Mouse (Mus musculus) heart, embryonic 10.5 days (tissue): ENCODE measurements around the gene Pea15a. TPM values are rescaled to one million over a fixed set of nuclear protein-coding genes. Genes with fewer than 3 reads are reported as not detected.
"Not testable (repeated sequence)": the region's sequence is repeated elsewhere in the genome, so short reads cannot be mapped to it uniquely, and the experiment has no call there.

Source experiments
- DNase-seq: peaks from one replicate; pipeline ENCODE4 v3.0.0-alpha.2; 2017; ENCODE audit warnings: low spot score
- H3K27ac ChIP-seq: fragments of 300-500 bp; sonication (generic); 2 replicates; pipeline ENCODE4 v1.5.1; 2016; ENCODE audit warnings: mild to moderate bottlenecking
- H3K27me3 ChIP-seq: fragments of 300-500 bp; sonication (generic); 2 replicates; pipeline ENCODE4 v1.6.1; 2016; ENCODE audit warnings: mild to moderate bottlenecking; ENCODE audit not compliant: poor library complexity, insufficient read depth, severe bottlenecking
- H3K36me3 ChIP-seq: fragments of 300-500 bp; sonication (generic); 2 replicates; pipeline ENCODE4 v1.6.1; 2016; ENCODE audit warnings: mild to moderate bottlenecking, moderate library complexity
- H3K4me1 ChIP-seq: fragments of 300-500 bp; sonication (generic); 2 replicates; pipeline ENCODE4 v1.6.1; 2016; ENCODE audit warnings: mild to moderate bottlenecking
- H3K4me3 ChIP-seq: fragments of 300-500 bp; sonication (generic); 2 replicates; pipeline ENCODE4 v1.5.1; 2016; ENCODE audit warnings: mild to moderate bottlenecking, moderate library complexity
- H3K9me3 ChIP-seq: fragments of 300-500 bp; sonication (generic); 2 replicates; pipeline ENCODE4 v1.6.1; 2016; ENCODE audit warnings: mild to moderate bottlenecking, moderate library complexity
- WGBS: fragments of 180-500 bp; shearing (Covaris S2); methylation state at CpG from one replicate; pipeline ENCODE4 v1.1.7; 2016; 5-methylcytosine and 5-hydroxymethylcytosine counted together
- polyA plus RNA-seq: library from polyadenylated mRNA; unstranded; fragments of >200 nt; fragmentation: Nextera tagmentation; extraction: Ambion mirVana; gene quantifications from 2 replicates; pipeline ENCODE4 v1.2.1, GENCODE M21; 2016

Gene Pea15a
- polyA plus RNA-seq, result 115 and 152 TPM in 2 replicates

GRCm38 (mm10) chr1:172206141-172206917 is at the start of gene Pea15a:
Gene Pea15a, minus strand, starts transcription at chr1:172206804.
- no peaks in the 10 kb centered on the region for H3K9me3 ChIP-seq
- peak; percentile 92 for DNase-seq
- under 1% methylated on average over 40 of the region's 40 CpGs for WGBS
- no peaks in the 10 kb centered on the region for H3K27me3 ChIP-seq
- peaks cover 61% of the 10 kb centered on the region for H3K4me1 ChIP-seq
- H3K4me3 ChIP-seq, result peak within 1 kb of the TSS; percentile 74
- peaks cover 6% of the 10 kb centered on the region for H3K36me3 ChIP-seq
- peak within 1 kb of the TSS; percentile 92 for H3K27ac ChIP-seq

GRCm38 (mm10) chr1:172247679-172248078 is 41.1 kb upstream of the Pea15a start:
- no peaks in the 10 kb centered on the region for H3K27me3 ChIP-seq
- peaks cover 17% of the 10 kb centered on the region; the same call in 1 of the 2 replicates for H3K4me1 ChIP-seq
- H3K27ac ChIP-seq, result no peak overlapping the region
- H3K9me3 ChIP-seq, result no peaks in the 10 kb centered on the region
- DNase-seq, result no peak
- H3K4me3 ChIP-seq, result no peak overlapping the region
- no peaks in the 10 kb centered on the region for H3K36me3 ChIP-seq
- WGBS, result 43% methylated on average over 2 of the region's 2 CpGs

DNA sequence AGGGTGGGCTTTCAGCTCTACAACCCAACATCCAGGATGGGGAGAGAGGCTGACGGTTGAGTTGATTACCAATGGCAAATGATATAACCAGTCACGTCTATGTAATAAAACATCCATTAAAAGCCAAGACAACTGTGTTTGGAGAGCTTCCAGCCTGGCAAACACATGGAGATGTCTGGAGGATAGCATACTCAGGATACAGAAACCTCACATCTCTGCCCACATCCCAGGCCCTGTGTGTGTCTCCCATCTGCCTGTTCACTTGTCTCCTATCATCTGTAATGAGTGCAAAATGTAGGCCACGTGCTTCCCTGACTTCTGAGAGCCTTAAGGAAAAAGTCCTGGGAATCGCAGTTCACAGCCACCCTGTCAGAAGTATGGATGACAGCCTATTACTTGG is 40.6 kb upstream of the Pea15a start:
- H3K4me3 ChIP-seq, result no peak overlapping the region
- no peak for DNase-seq
- H3K27ac ChIP-seq, result no peak overlapping the region
- H3K9me3 ChIP-seq, result no peaks in the 10 kb centered on the region
- H3K27me3 ChIP-seq, result no peaks in the 10 kb centered on the region
- 73% methylated on average over 4 of the region's 4 CpGs for WGBS
- H3K4me1 ChIP-seq, result peaks cover 21% of the 10 kb centered on the region; the same call in 1 of the 2 replicates
- no peaks in the 10 kb centered on the region for H3K36me3 ChIP-seq

DNA sequence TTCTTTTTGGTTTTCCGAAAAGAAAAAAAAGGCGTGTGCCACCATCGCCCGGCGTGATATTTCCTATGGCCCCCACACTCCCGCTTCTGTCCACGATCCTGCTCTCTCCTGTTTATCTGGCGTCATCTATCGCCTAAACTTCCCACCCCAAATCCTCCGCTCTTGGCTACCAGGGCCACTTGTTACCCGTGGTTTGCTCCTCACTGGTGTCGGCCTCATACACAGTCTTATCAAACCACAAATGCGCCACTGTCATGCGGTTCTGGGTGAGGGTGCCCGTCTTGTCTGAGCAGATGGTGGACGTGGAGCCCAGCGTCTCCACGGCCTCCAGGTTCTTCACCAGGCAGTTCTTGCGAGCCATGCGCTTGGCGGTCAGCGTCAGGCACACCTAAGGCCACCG is 38.0 kb upstream of the Pea15a start:
- H3K4me3 ChIP-seq, result peak overlapping the region; percentile 40
- 23% methylated on average over 23 of the region's 23 CpGs for WGBS
- H3K27me3 ChIP-seq, result not testable (repeated sequence)

DNA sequence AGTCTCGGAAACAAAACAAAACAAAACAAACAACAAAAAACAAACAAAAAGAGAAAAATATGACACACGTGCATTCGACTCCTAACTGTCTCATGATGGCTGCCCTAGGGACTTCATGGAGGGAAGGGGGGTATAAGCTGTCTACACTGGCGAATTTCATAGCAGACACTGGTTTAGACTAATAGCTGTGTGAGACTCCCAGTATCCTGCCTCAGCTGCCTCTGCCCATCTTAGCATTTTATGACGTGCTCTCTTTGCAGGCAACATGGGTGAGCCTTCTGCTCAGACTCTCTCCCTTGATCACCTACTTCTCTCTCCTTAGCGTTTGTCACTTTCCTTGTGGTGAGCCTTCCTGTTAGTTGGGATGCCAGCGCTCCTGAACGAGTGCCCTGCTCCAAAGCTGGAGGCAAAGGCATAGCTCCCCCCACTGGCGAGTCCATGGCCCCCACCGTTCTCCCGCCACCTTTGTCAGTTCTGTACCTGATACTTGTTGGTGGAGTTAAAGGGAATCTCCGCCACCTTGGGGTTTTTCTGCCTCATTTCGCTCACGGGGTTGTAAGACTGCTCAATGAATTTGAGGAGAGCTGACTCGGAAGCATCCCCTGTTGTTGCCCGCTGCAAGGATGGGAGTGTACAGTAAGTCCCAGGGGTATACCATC is 37.1 kb upstream of the Pea15a start:
- DNase-seq, result peak; percentile 76
- Histone ChIP-seq H3K9me3 (no peaks in the 10 kb centered on the region), H3K4me3 (peak overlapping the region; percentile 40), H3K27me3 (no peaks in the 10 kb centered on the region), H3K36me3 (no peaks in the 10 kb centered on the region), H3K27ac (peak overlapping the region; percentile 86; the same call in 1 of the 2 replicates), H3K4me1 (peaks cover 21% of the 10 kb centered on the region; the same call in 1 of the 2 replicates)
- WGBS, result 22% methylated on average over 16 of the region's 16 CpGs

More for the DNA sequence above, 38.0 kb upstream of the Pea15a start:
- Histone ChIP-seq H3K4me1 (peaks cover 21% of the 10 kb centered on the region; the same call in 1 of the 2 replicates), H3K27ac (peak overlapping the region; percentile 44; the same call in 1 of the 2 replicates)
- H3K36me3 ChIP-seq, H3K9me3 ChIP-seq: not testable (repeated sequence)
- peak; percentile 72 for DNase-seq

DNA sequence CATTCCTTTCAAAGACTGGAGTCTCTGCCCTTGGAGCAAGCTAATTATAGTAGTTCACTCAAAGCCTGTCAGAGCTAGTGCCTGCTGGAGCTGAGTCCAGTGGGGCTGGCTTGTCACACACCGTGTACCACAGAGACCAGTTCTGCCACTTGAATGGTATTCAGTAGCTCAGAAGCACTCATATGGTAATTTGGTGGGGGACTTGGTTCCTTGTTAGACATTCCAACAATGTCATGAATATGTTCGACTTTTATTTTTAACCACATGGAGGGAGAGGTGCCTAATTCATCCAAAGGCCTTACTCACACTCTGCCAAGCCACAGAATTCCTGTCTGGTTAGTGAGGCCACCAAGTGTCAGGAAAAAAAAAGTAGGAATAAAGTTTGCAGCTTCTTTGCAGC is 35.8 kb upstream of the Pea15a start:
- 37% methylated on average over 2 of the region's 2 CpGs for WGBS
- peaks cover 21% of the 10 kb centered on the region; the same call in 1 of the 2 replicates for H3K4me1 ChIP-seq
- H3K9me3 ChIP-seq, result no peaks in the 10 kb centered on the region
- no peaks in the 10 kb centered on the region for H3K36me3 ChIP-seq
- peak overlapping the region; percentile 86 for H3K27ac ChIP-seq
- DNase-seq, result peak; percentile 83
- no peak overlapping the region for H3K4me3 ChIP-seq
- no peaks in the 10 kb centered on the region for H3K27me3 ChIP-seq

GRCm38 (mm10) chr1:172240945-172241708 is 34.5 kb upstream of the Pea15a start:
- WGBS, result 69% methylated on average over 6 of the region's 6 CpGs
- Histone ChIP-seq H3K9me3 (no peaks in the 10 kb centered on the region), H3K27me3 (no peaks in the 10 kb centered on the region), H3K4me1 (peaks cover 21% of the 10 kb centered on the region; the same call in 1 of the 2 replicates), H3K4me3 (no peak overlapping the region), H3K36me3 (no peaks in the 10 kb centered on the region), H3K27ac (peak overlapping the region; percentile 86)
- no peak for DNase-seq

GRCm38 (mm10) chr1:172229215-172229614 is 22.6 kb upstream of the Pea15a start:
- H3K27ac ChIP-seq, result no peak overlapping the region
- no peak overlapping the region for H3K4me3 ChIP-seq
- DNase-seq, result no peak
- no peaks in the 10 kb centered on the region for H3K9me3 ChIP-seq
- no peaks in the 10 kb centered on the region for H3K36me3 ChIP-seq
- no peaks in the 10 kb centered on the region for H3K27me3 ChIP-seq
- H3K4me1 ChIP-seq, result peaks cover 18% of the 10 kb centered on the region
- 87% methylated on average over 1 of the region's 1 CpGs for WGBS

GRCm38 (mm10) chr1:172228209-172228608 is 21.6 kb upstream of the Pea15a start:
- DNase-seq, result no peak
- Histone ChIP-seq H3K4me3 (no peak overlapping the region), H3K36me3 (no peaks in the 10 kb centered on the region), H3K27ac (no peak overlapping the region), H3K9me3 (no peaks in the 10 kb centered on the region), H3K4me1 (peaks cover 23% of the 10 kb centered on the region), H3K27me3 (no peaks in the 10 kb centered on the region)
- WGBS, result 85% methylated on average over 2 of the region's 2 CpGs

DNA sequence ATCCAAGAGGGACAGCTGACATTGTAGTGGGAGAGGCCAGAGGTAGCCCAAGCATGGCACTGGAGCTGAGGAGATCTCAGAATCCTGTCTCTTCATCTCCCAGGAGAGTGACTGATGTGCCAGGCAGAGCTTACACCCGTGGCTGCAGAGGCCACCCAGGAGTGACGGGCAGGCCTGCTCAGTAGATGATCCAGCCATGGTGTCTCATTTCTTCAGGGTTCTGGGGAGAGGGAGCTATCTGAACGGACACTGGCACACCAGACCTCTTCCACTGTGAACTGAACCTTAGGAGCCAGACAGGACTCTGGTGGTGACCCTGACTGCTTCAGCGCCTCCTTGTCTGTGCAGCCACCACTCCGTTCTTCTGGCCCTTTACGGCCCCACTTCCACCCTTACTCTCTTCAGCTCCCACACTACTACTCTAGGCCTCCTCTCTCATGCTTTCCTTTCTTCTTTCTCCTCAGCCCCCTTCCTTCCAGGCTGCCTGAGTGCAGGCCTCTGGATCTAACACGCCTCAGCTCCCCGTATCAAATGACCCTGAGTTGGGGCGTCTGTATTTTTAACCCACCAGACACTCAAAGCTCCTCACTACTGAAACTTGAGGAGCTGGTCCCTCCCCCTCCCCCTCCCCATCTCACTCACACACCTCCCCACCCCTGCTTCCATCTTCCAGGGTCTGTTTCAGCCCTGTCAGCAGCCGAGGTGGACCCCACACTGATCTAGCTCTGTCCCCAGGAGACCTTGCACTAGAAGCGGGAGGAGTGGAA is 14.9 kb upstream of the Pea15a start:
- 28% methylated on average over 11 of the region's 11 CpGs for WGBS
- H3K4me1 ChIP-seq, result peaks cover 73% of the 10 kb centered on the region

DNA sequence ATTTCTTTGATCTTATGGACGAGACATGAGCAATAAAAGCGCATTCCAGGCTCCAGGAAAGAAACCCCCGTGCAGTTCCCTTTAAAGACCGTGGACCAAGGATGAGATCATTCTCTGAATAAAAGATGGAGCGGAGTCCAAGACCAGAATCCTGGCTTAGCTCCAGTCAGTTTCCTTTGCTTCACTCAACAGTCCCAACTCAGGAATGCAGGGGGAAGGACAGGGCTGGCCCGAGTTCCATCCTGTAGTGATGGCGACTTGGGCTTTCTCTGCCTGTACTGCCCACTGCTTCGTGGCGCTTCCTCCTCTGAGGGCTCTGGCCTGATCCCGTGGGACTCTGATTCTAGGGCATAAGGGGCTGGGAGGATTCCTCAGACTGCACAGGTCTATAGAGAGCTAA is 13.8 kb upstream of the Pea15a start:
- H3K4me1 ChIP-seq, result peaks cover 73% of the 10 kb centered on the region
- no peak overlapping the region for H3K4me3 ChIP-seq
- H3K36me3 ChIP-seq, result peaks cover 6% of the 10 kb centered on the region; the same call in 1 of the 2 replicates
- no peak for DNase-seq
- peak overlapping the region; percentile 90 for H3K27ac ChIP-seq
- H3K27me3 ChIP-seq, result no peaks in the 10 kb centered on the region
- no peaks in the 10 kb centered on the region for H3K9me3 ChIP-seq
- 31% methylated on average over 10 of the region's 10 CpGs for WGBS

More for the DNA sequence above, 14.9 kb upstream of the Pea15a start:
- H3K9me3 ChIP-seq, result no peaks in the 10 kb centered on the region
- no peaks in the 10 kb centered on the region for H3K27me3 ChIP-seq
- DNase-seq, result no peak
- H3K36me3 ChIP-seq, result no peaks in the 10 kb centered on the region
- peak overlapping the region; percentile 90 for H3K27ac ChIP-seq
- peak overlapping the region; percentile 27; the same call in 1 of the 2 replicates for H3K4me3 ChIP-seq
